Mouse (Mus musculus) forebrain, embryonic 14.5 days (tissue): Measurements from ENCODE around the gene Serf1. TPM values are rescaled to one million over a fixed set of nuclear protein-coding genes. Genes with fewer than 3 reads are reported as not detected.
A peak's percentile ranks its signal among the peaks of the same experiment; 100 is the strongest.

Source experiments
- ATAC-seq: fragments of 200-750 bp; cut with Nextera tagmentation; 2 replicates; pipeline ENCODE4 v1.8.0; 2017; ENCODE audit warnings: mild to moderate bottlenecking, moderate library complexity
- DNase-seq: peaks from one replicate; pipeline ENCODE4 v3.0.0-alpha.2; 2015; ENCODE audit warnings: low spot score
- H3K27ac ChIP-seq: fragments of 300-500 bp; sonication (generic); 2 replicates; pipeline ENCODE4 v1.5.1; 2014; ENCODE audit warnings: low read depth, mild to moderate bottlenecking, control low read depth, low read length, moderate library complexity
- H3K27me3 ChIP-seq: fragments of 300-500 bp; sonication (generic); replicated peaks from 2 replicates; pipeline ENCODE4 v1.6.1; 2014; ENCODE audit warnings: low read length, control low read depth, mixed read lengths; ENCODE audit not compliant: control insufficient read depth, insufficient read depth
- H3K36me3 ChIP-seq: fragments of 300-500 bp; sonication (generic); 2 replicates; pipeline ENCODE4 v1.6.1; 2014; ENCODE audit warnings: low read length, control low read depth; ENCODE audit not compliant: control insufficient read depth, insufficient read depth
- H3K4me1 ChIP-seq: fragments of 300-500 bp; sonication (generic); 2 replicates; pipeline ENCODE4 v1.6.1; 2014; ENCODE audit warnings: antibody characterized with exemption, low read length, control low read depth; ENCODE audit not compliant: control insufficient read depth, insufficient read depth
- H3K4me2 ChIP-seq: fragments of 300-500 bp; sonication (generic); 2 replicates; pipeline ENCODE4 v1.6.1; 2014; ENCODE audit warnings: mild to moderate bottlenecking, control low read depth, low read length
- H3K4me3 ChIP-seq: fragments of 300-500 bp; sonication (generic); 2 replicates; pipeline ENCODE4 v1.5.1; 2014; ENCODE audit warnings: low read depth, low read length, control low read depth
- H3K9ac ChIP-seq: fragments of 300-500 bp; sonication (generic); 2 replicates; pipeline ENCODE4 v1.6.1; 2014; ENCODE audit warnings: mild to moderate bottlenecking, low read length, control low read depth, moderate library complexity
- H3K9me3 ChIP-seq: fragments of 300-500 bp; sonication (generic); replicated peaks from 2 replicates; pipeline ENCODE4 v1.6.1; 2016; ENCODE audit warnings: low read length, control low read depth, mixed read lengths; ENCODE audit not compliant: control insufficient read depth
- WGBS: fragments of 180-500 bp; shearing (Covaris S2); extraction: QIAGEN DNeasy Blood & Tissue Kit; methylation state at CpG from one replicate; pipeline ENCODE4 v1.1.7; 2014; 5-methylcytosine and 5-hydroxymethylcytosine counted together
- polyA plus RNA-seq: library from polyadenylated mRNA; unstranded; fragments of >200 nt; fragmentation: Nextera tagmentation; extraction: Ambion mirVana; gene quantifications from 2 replicates; pipeline ENCODE4 v1.2.1, GENCODE M21; 2014

Serf1 gene
- polyA plus RNA-seq, result 409 and 411 TPM in 2 replicates

DNA sequence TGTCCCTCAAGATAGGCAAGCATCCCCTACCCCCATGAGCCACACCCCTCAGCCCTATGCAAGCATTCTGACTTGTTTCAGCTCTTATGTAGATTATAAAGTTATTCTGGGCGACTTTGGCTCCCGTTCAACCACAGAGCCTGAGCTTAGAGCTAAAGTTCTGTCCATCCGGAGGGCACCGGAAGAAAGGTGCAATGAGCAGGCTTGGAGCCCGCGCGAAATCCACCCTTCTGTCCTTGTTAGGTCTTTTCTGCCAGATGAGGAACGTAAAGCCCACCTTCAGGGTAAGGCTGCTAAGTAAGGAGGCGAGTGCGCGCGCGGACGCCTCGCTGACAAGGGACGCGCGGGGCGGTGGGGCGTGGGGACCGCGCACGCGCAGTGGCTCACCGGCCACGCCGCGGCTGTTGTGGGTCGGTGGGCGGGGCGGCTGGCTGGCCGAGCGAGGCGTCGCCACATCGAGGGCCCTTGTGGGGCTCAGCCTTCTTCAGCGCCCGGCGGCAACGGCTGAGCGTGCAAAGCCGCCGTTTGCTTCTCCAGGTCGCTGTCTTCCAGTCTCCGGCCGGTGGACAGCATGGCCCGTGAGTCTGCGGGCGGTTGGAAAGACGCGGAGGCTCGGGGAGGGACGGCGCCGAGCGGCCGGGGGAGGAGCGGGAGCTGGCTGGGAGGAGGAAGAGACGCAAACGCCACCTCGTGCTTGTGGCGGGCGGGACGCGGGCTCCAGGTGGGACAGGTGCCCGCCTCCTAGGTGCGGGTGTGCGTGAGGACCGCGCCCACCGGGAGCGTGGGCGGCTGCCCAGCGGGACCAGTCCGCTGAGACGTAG, at the start of gene Serf1:
Gene Serf1 (plus strand): TSS at position 361 of the 821 bp plus-strand sequence.
- H3K9me3 ChIP-seq, result no peaks in the 10 kb centered on the region
- 0 out of 2 replicates have a peak, but pooled peaks cover 3% of the 10 kb centered on the region for H3K27me3 ChIP-seq
- H3K9ac ChIP-seq, result peak within 1 kb of the TSS; percentile 78
- H3K4me1 ChIP-seq, result peaks cover 12% of the 10 kb centered on the region
- H3K27ac ChIP-seq, result peak within 1 kb of the TSS; percentile 71
- peak within 1 kb of the TSS; percentile 78 for H3K4me3 ChIP-seq
- peak; percentile 87 for DNase-seq
- H3K36me3 ChIP-seq, result 0 out of 2 replicates have a peak, but pooled peaks cover 8% of the 10 kb centered on the region
- ATAC-seq, result peak; percentile 81
- peak within 1 kb of the TSS; percentile 83 for H3K4me2 ChIP-seq
- WGBS, result under 1% methylated on average over 76 of the region's 76 CpGs

DNA sequence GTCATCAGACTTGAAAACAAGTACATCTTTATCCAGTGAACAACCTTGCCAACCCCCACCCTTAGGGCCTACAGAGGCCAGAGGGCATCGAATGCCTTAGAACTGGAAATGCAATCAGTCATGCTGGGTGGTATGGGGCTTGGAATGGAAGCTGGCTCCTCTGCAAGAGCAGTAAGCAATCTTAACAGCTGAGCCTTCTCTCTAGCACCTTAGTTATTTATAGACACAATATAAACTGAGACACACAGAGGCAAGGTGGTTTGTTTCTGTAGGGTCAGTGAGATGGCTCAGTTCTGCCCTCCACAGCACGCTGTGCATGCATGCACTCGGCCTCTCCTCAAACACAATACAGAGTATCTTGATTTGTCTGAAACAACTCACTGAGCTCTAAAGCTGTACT, 43.9 kb upstream of the Serf1 start:
- Histone ChIP-seq H3K4me1 (no peaks in the 10 kb centered on the region), H3K9ac (no peak overlapping the region), H3K4me3 (no peak overlapping the region), H3K27ac (no peak overlapping the region), H3K27me3 (no peaks in the 10 kb centered on the region), H3K9me3 (no peaks in the 10 kb centered on the region), H3K4me2 (no peak overlapping the region), H3K36me3 (peaks cover 79% of the 10 kb centered on the region)
- WGBS, result 99% methylated on average over 3 of the region's 3 CpGs
- DNase-seq (no peak), ATAC-seq (no peak)

DNA sequence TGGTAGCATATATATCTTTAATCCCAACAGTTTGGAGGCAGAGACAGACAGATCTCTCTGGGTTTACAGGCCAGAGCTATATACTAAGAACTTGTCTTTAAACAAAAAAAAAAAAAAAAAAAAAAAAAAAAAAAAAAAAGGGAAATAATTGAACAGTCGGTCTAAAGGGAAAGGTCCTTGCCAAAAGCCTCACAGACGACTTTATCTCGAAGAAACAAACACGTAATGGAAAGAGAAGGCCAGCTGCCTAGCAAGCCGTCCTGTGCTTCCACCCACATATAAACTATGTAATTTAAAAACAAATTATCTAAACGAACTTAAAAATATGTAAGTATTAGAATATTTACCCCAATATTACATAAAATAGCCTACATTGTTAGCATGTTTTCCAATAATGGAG, 40.0 kb upstream of the Serf1 start:
- Histone ChIP-seq H3K9me3 (no peaks in the 10 kb centered on the region), H3K4me3 (no peak overlapping the region), H3K9ac (no peak overlapping the region), H3K4me1 (no peaks in the 10 kb centered on the region), H3K36me3 (peaks cover 78% of the 10 kb centered on the region), H3K27ac (no peak overlapping the region), H3K4me2 (no peak overlapping the region), H3K27me3 (no peaks in the 10 kb centered on the region)
- WGBS, result 87% methylated on average over 6 of the region's 6 CpGs
- DNase-seq (no peak), ATAC-seq (no peak)

DNA sequence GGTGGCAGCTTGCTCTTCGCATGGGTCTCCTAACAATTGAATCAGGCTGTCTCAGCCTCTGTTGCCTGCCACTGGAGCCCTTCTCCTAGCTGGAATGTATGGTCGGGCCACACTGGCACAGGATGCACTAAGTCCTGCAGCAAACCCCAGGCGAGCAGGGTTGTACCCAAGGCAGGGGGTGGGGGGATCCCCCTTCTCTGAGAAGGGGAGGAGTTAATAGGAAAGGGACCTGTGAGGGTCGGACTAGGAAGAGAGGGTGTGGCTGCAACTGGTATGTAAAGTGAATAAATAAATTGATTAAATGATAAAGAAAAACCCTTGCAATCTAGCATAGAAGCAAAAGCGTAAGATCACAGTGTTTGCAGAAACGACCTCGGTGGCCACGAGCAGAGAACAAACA, 36.3 kb upstream of the Serf1 start:
- no peak overlapping the region for H3K4me2 ChIP-seq
- no peak overlapping the region for H3K4me3 ChIP-seq
- H3K27me3 ChIP-seq, result no peaks in the 10 kb centered on the region
- 93% methylated on average over 8 of the region's 8 CpGs for WGBS
- ATAC-seq, result no peak
- H3K9ac ChIP-seq, result no peak overlapping the region
- H3K36me3 ChIP-seq, result peaks cover 81% of the 10 kb centered on the region
- H3K9me3 ChIP-seq, result no peaks in the 10 kb centered on the region
- DNase-seq, result no peak
- no peaks in the 10 kb centered on the region for H3K4me1 ChIP-seq
- H3K27ac ChIP-seq, result no peak overlapping the region

DNA sequence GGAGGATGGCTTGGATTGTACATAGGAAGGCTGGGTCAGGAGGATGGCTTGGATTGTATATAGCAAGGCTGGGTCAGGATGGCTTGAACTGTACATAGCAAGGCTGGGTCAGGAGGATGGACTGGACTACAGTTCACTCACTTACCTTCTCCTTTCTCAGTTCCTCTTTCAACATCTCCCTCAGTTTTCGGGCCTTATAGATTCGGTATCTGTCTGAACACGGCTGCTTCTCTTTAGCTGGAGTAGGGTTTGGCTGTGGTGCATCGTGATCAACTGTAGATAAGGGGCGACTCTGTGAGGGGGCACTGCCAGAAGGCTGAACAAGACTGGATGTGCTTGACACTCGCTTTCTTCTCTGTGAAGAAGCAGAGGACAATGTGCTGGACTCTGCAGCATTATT, 9.0 kb upstream of the Serf1 start:
- Histone ChIP-seq H3K27ac (no peak overlapping the region), H3K27me3 (no peaks in the 10 kb centered on the region), H3K4me3 (no peak overlapping the region), H3K9me3 (no peaks in the 10 kb centered on the region), H3K9ac (no peak overlapping the region), H3K36me3 (peaks cover 43% of the 10 kb centered on the region), H3K4me2 (no peak overlapping the region), H3K4me1 (peaks cover 12% of the 10 kb centered on the region)
- ATAC-seq, result no peak
- 92% methylated on average over 6 of the region's 6 CpGs for WGBS
- DNase-seq, result no peak

DNA sequence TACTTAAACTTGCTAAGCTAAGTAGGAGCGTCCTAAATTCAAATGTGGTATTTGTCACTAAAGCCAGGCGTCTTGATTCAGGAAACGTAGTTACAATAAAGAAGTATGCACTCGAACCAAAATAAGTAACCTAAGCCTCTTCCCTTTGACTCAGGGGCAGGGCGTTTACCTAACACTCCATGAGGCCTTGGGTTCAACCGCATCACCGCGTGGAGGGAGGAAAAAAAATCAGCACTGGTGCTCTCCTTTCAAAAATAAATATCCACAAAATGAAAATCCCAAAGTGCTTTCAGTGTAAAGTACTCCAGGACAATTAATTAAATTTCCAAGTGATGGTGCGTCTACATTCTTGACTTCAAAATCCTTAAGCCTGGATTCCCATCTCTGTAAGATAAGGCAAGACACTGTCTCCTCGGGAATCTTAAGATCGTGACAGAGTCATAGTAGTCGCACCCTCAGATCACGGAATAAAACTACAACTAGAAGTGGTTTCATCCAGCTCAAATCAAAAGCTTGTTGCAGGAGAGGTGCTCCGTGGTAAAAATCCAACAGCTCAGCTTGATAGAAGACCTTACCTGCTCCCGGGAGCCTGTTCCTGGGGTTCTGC, 4.7 kb upstream of the Serf1 start:
- DNase-seq (no peak), ATAC-seq (no peak)
- peak overlapping the region; percentile 60; the same call in 1 of the 2 replicates for H3K27ac ChIP-seq
- peak overlapping the region; percentile 76 for H3K4me2 ChIP-seq
- H3K36me3 ChIP-seq, result peaks cover 8% of the 10 kb centered on the region; the same call in 1 of the 2 replicates
- peaks cover 12% of the 10 kb centered on the region for H3K4me1 ChIP-seq
- 7% methylated on average over 15 of the region's 15 CpGs for WGBS
- H3K9me3 ChIP-seq, result no peaks in the 10 kb centered on the region
- 0 out of 2 replicates have a peak, but pooled peaks cover 3% of the 10 kb centered on the region for H3K27me3 ChIP-seq
- H3K9ac ChIP-seq, result peak overlapping the region; percentile 89
- H3K4me3 ChIP-seq, result peak overlapping the region; percentile 98

DNA sequence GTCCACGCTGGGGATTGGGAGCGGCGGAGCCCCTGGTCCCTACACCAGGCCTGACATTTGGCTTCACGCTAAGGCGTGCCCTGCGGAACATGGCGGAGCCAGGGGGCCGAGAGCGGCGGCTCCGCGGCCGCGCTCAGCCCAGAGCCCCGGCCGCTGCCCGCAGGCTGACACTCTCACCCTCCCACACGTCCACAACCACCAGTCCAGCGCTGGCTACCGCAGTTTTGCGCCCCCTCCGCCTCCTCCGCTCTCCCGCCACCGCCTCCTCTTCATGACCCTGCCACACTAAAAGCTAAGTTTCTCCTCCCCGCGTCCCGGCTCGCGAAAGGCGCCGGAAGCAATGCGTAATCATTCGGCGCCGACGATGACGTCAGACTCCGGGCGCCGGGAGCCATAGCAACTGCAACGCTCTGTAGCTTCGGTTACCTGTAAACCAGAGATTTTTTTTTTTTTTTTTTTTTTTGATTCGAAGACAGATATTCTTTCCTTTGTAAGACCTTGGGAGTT, 4.0 kb upstream of the Serf1 start, which contains the start of gene Bdp1:
Gene Bdp1 (minus strand): TSS at position 323 of the 507 bp plus-strand sequence.
- peak; percentile 80 for ATAC-seq
- Histone ChIP-seq H3K4me1 (peaks cover 16% of the 10 kb centered on the region), H3K36me3 (peaks cover 3% of the 10 kb centered on the region; the same call in 1 of the 2 replicates), H3K9me3 (no peaks in the 10 kb centered on the region), H3K27ac (peak within 1 kb of the TSS; percentile 60), H3K4me2 (peak within 1 kb of the TSS; percentile 76), H3K9ac (peak within 1 kb of the TSS; percentile 89), H3K27me3 (0 out of 2 replicates have a peak, but pooled peaks cover 3% of the 10 kb centered on the region), H3K4me3 (peak within 1 kb of the TSS; percentile 98)
- WGBS, result under 1% methylated on average over 44 of the region's 44 CpGs
- peak; percentile 94 for DNase-seq

DNA sequence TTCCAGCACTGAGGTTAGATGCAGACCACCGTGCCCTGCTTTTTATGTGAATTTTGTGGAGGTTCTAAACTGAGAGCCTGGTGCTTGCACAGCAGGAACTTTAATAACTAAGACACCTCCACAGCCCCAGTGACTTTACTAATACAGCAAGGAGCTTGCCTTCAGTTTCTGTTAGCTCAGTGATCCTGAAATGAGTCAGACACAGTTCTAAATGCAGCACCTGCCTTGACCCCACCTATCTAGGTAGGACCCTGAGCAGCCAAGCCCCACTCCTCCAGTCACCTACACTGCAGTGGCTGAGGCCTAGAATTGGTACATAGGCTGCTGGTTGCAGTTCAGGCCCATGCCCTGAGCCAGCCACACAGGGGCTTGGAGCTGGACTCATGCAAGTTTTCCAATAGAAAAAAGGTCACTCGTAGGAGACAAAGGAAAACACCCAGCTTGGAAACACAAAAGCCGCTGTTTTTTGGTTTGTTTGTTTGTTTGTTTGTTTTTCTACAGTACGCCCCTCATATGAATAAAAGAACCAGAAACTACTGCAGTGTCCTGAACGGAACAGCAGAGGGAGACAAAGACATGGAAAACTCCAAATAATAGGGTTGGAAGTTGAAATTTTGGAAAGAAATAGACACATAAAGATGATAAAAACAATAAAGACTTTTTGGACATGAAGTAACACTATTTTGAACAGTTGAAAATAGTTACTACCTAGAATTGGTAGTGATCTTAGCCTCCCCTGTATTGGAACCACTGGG, 4.6 kb downstream of the Serf1 start:
- Histone ChIP-seq H3K27ac (no peak overlapping the region), H3K9ac (no peak overlapping the region), H3K4me3 (no peak overlapping the region), H3K4me1 (peaks cover 9% of the 10 kb centered on the region; the same call in 1 of the 2 replicates), H3K4me2 (no peak overlapping the region), H3K9me3 (no peaks in the 10 kb centered on the region), H3K27me3 (no peaks in the 10 kb centered on the region), H3K36me3 (peaks cover 34% of the 10 kb centered on the region)
- ATAC-seq, result no peak
- 44% methylated on average over 5 of the region's 5 CpGs for WGBS
- DNase-seq, result peak; percentile 57
